Mouse (Mus musculus): ENCODE measurements at regions not wholly inside any gene's neighbourhood (a gene's known extent, or its start where the extent isn't known, plus 50 kb on each side); places are given as distances from the start of the nearest gene placed in this dataset.

- no peaks in the 10 kb centered on the region for H3K36me3 ChIP-seq (ENCODE audit: control insufficient read depth in 1 of 2, insufficient read depth in 2 of 2, low read length in 2 of 2)
- TF ChIP-seq CTCF (IDR thresholded peaks at IDR 0.05 in 2 of 3, conservative IDR thresholded peaks at IDR 0.05 in 1 of 3; ENCODE audit: control insufficient read depth in 1 of 3, insufficient read depth in 1 of 3, low read depth in 2 of 3, low read length in 3 of 3, poor library complexity in 1 of 3, severe bottlenecking in 1 of 3) (no peak), EP300 (IDR thresholded peaks at IDR 0.05; ENCODE audit: low read depth in 1 of 2, low read length in 2 of 2) (no peak), TAL1 (IDR thresholded peaks at IDR 0.05; ENCODE audit: low read length) (no peak), SMC3 (IDR thresholded peaks at IDR 0.05; ENCODE audit: low read depth, low read length) (no peak), RAD21 (IDR thresholded peaks at IDR 0.05; ENCODE audit: low read depth, low read length) (no peak), ZC3H11A (IDR thresholded peaks at IDR 0.05; ENCODE audit: low read depth, low read length) (no peak), ETS1 (IDR thresholded peaks at IDR 0.05; ENCODE audit: low read depth, low read length) (no peak), POLR2AphosphoS2 (IDR thresholded peaks at IDR 0.05; ENCODE audit: low read length) (no peak), CHD2 (IDR thresholded peaks at IDR 0.05; ENCODE audit: low read length) (no peak), POLR2A (IDR thresholded peaks at IDR 0.05; ENCODE audit: control insufficient read depth in 1 of 2, insufficient read depth in 1 of 2, low read depth in 1 of 2, low read length in 2 of 2, poor library complexity in 1 of 2) (no peak), KAT2A (conservative IDR thresholded peaks at IDR 0.05; ENCODE audit: low read depth, low read length) (no peak), MAFK (IDR thresholded peaks at IDR 0.05; ENCODE audit: borderline replicate concordance, low read depth, low read length) (no peak), JUND (IDR thresholded peaks at IDR 0.05; ENCODE audit: low read depth, low read length) (no peak), TBP (IDR thresholded peaks at IDR 0.05; ENCODE audit: low read depth, low read length) (no peak), NRF1 (IDR thresholded peaks at IDR 0.05; ENCODE audit: insufficient read depth, low read depth, low read length, poor library complexity, severe bottlenecking) (no peak), ZMIZ1 (IDR thresholded peaks at IDR 0.05; ENCODE audit: low read depth, low read length) (no peak), BHLHE40 (IDR thresholded peaks at IDR 0.05; ENCODE audit: borderline replicate concordance, low read depth, low read length) (no peak), ZKSCAN1 (IDR thresholded peaks at IDR 0.05; ENCODE audit: low read depth, low read length) (no peak), POLR2AphosphoS5 (IDR thresholded peaks at IDR 0.05; ENCODE audit: borderline replicate concordance, low read depth, low read length) (no peak)
- no peaks in the 10 kb centered on the region for H3K9me3 ChIP-seq (replicated peaks; ENCODE audit: insufficient read depth, low read length)
- H3K79me2 ChIP-seq (ENCODE audit: control insufficient read depth, insufficient read depth, low read length, poor library complexity), result no peaks in the 10 kb centered on the region
- no peaks in the 10 kb centered on the region for H3K4me1 ChIP-seq (ENCODE audit: control insufficient read depth in 1 of 2, insufficient read depth in 2 of 2, low read length in 2 of 2)
- H3K27me3 ChIP-seq (ENCODE audit: control insufficient read depth in 1 of 2, insufficient read depth in 2 of 2, low read length in 2 of 2), result no peaks in the 10 kb centered on the region; a peak in 1 of 4 replicates
- H3K9ac ChIP-seq (ENCODE audit: control insufficient read depth, low read depth, low read length, poor library complexity, severe bottlenecking), result no peak overlapping the region
- no peak overlapping the region for H3K4me3 ChIP-seq (ENCODE audit: control insufficient read depth in 1 of 2, insufficient read depth in 1 of 2, low read depth in 2 of 2, low read length in 2 of 2)
- DNase-seq (ENCODE audit: low read depth, low spot score), result no peak
- H3K27ac ChIP-seq (ENCODE audit: control insufficient read depth, low read depth, low read length), result no peak overlapping the region
These were observed 497.1 kb downstream of the Nedd1 start for GRCm38 (mm10) chr10:92225071-92225470.

GRCm38 (mm10) chr10:92219310-92219709 is 502.9 kb downstream of the Nedd1 start:
- Histone ChIP-seq H3K9ac (ENCODE audit: control insufficient read depth, low read depth, low read length, poor library complexity, severe bottlenecking) (no peak overlapping the region), H3K36me3 (ENCODE audit: control insufficient read depth in 1 of 2, insufficient read depth in 2 of 2, low read length in 2 of 2) (no peaks in the 10 kb centered on the region), H3K27me3 (ENCODE audit: control insufficient read depth in 1 of 2, insufficient read depth in 2 of 2, low read length in 2 of 2) (no peaks in the 10 kb centered on the region; a peak in 1 of 4 replicates), H3K4me1 (ENCODE audit: control insufficient read depth in 1 of 2, insufficient read depth in 2 of 2, low read length in 2 of 2) (no peaks in the 10 kb centered on the region), H3K79me2 (ENCODE audit: control insufficient read depth, insufficient read depth, low read length, poor library complexity) (no peaks in the 10 kb centered on the region), H3K4me3 (ENCODE audit: control insufficient read depth in 1 of 2, insufficient read depth in 1 of 2, low read depth in 2 of 2, low read length in 2 of 2) (no peak overlapping the region), H3K27ac (ENCODE audit: control insufficient read depth, low read depth, low read length) (no peak overlapping the region), H3K9me3 (replicated peaks; ENCODE audit: insufficient read depth, low read length) (no peaks in the 10 kb centered on the region)
- no peak for DNase-seq (ENCODE audit: low read depth, low spot score)
- no peak for TF ChIP-seq SIN3A (IDR thresholded peaks at IDR 0.05; ENCODE audit: low read length)
- no peak for TF ChIP-seq ZMIZ1 (IDR thresholded peaks at IDR 0.05; ENCODE audit: low read depth, low read length)
- no peak for TF ChIP-seq MYC (IDR thresholded peaks at IDR 0.05; ENCODE audit: low read depth, low read length)
- TF ChIP-seq GATA1 (IDR thresholded peaks at IDR 0.05; ENCODE audit: low read depth, low read length), result no peak
- no peak for TF ChIP-seq HCFC1 (IDR thresholded peaks at IDR 0.05; ENCODE audit: low read depth, low read length)
- no peak for TF ChIP-seq RAD21 (IDR thresholded peaks at IDR 0.05; ENCODE audit: low read depth, low read length)
- no peak for TF ChIP-seq POLR2A (IDR thresholded peaks at IDR 0.05; ENCODE audit: control insufficient read depth in 1 of 2, insufficient read depth in 1 of 2, low read depth in 1 of 2, low read length in 2 of 2, poor library complexity in 1 of 2)
- no peak for TF ChIP-seq E2F4 (IDR thresholded peaks at IDR 0.05; ENCODE audit: borderline replicate concordance, low read depth, low read length)
- TF ChIP-seq CHD1 (IDR thresholded peaks at IDR 0.05; ENCODE audit: low read depth, low read length), result no peak
- TF ChIP-seq POLR2AphosphoS2 (IDR thresholded peaks at IDR 0.05; ENCODE audit: low read length), result no peak
- no peak for TF ChIP-seq NRF1 (IDR thresholded peaks at IDR 0.05; ENCODE audit: insufficient read depth, low read depth, low read length, poor library complexity, severe bottlenecking)
- no peak for TF ChIP-seq MAX (IDR thresholded peaks at IDR 0.05; ENCODE audit: low read length)
- no peak for TF ChIP-seq MEF2A (IDR thresholded peaks at IDR 0.05; ENCODE audit: extremely low read depth, insufficient replicate concordance, low read depth, low read length, poor library complexity, severe bottlenecking)
- no peak for TF ChIP-seq TBP (IDR thresholded peaks at IDR 0.05; ENCODE audit: low read depth, low read length)
- TF ChIP-seq MAFK (IDR thresholded peaks at IDR 0.05; ENCODE audit: borderline replicate concordance, low read depth, low read length), result no peak
- no peak for TF ChIP-seq ZC3H11A (IDR thresholded peaks at IDR 0.05; ENCODE audit: low read depth, low read length)

Measured in MEL (cell line).